Mouse (Mus musculus): ENCODE data around the gene Mup20.
A peak's percentile ranks its signal among the peaks of the same experiment; 100 is the strongest.
"Not testable (repeated sequence)": the region's sequence is repeated elsewhere in the genome, so short reads cannot be mapped to it uniquely, and the experiment has no call there.

Mup20 gene

GRCm38 (mm10) chr4:62054058-62054457 lies at the start of gene Mup20:
Mup20 (minus strand) TSS chr4:62054158.
- not testable (repeated sequence) for DNase-seq (ENCODE audit: low read depth, low spot score)

GRCm38 (mm10) chr4:62103366-62103765 lies 49.4 kb upstream of the Mup20 start:
- peak; percentile 0 for DNase-seq (ENCODE audit: low read depth, low spot score)

GRCm38 (mm10) chr4:62087953-62088352 lies 34.0 kb upstream of the Mup20 start:
- DNase-seq (ENCODE audit: low read depth, low spot score) = no peak

GRCm38 (mm10) chr4:62087241-62087640 lies 33.3 kb upstream of the Mup20 start, which contains the start of gene Mup3:
Mup3 (minus strand) TSS chr4:62087342.
- DNase-seq (ENCODE audit: low read depth, low spot score) = no peak

GRCm38 (mm10) chr4:62082755-62083154 lies 28.8 kb upstream of the Mup20 start:
- no peak for DNase-seq (ENCODE audit: low read depth, low spot score)

- DNase-seq (ENCODE audit: low read depth, low spot score) = no peak
These were observed 21.2 kb upstream of the Mup20 start for GRCm38 (mm10) chr4:62075126-62075525.

- not testable (repeated sequence) for DNase-seq (ENCODE audit: low read depth, low spot score)
These were observed 822 bp upstream of the Mup20 start for GRCm38 (mm10) chr4:62054780-62055179.

- no peak for DNase-seq (ENCODE audit: low read depth, low spot score)
These were observed 27.7 kb downstream of the Mup20 start for GRCm38 (mm10) chr4:62026281-62026680.

GRCm38 (mm10) chr4:62024256-62024959 lies 29.6 kb downstream of the Mup20 start:
- no peak for DNase-seq (ENCODE audit: low read depth, low spot score)

- no peak for DNase-seq (ENCODE audit: low read depth, low spot score)
These were observed 30.3 kb downstream of the Mup20 start for GRCm38 (mm10) chr4:62023646-62024045.

GRCm38 (mm10) chr4:62023120-62023519 lies 30.8 kb downstream of the Mup20 start:
- DNase-seq (ENCODE audit: low read depth, low spot score) = no peak

- not testable (repeated sequence) for DNase-seq (ENCODE audit: low read depth, low spot score)
These were observed 33.4 kb downstream of the Mup20 start for GRCm38 (mm10) chr4:62020511-62020910.
